Mouse (Mus musculus): ENCODE results near the gene Gpm6b.

GRCm38 (mm10) chrX:166384935-166385334, 146.2 kb downstream of the Gpm6b start:
- TF ChIP-seq POLR2A (IDR thresholded peaks at IDR 0.05; ENCODE audit: insufficient read depth, low read depth, low read length) = no peak
- no peak for TF ChIP-seq CTCF (IDR thresholded peaks at IDR 0.05; ENCODE audit: insufficient read depth, low read depth, low read length)

Measured in olfactory bulb, adult 2 months (tissue).